Mouse (Mus musculus) embryo, embryonic 10 days (tissue): ENCODE results near the gene Arhgap10.

ENCODE experiments used
- DNase-seq: peaks from one replicate; pipeline ENCODE4 v3.0.0-alpha.2; 2015; ENCODE audit warnings: low spot score

The Arhgap10 gene

GRCm38 (mm10) chr8:77404017-77404416, 113.7 kb downstream of the Arhgap10 start:
- no peak for DNase-seq

- no peak for DNase-seq
Measured at GRCm38 (mm10) chr8:77401934-77402333, 115.8 kb downstream of the Arhgap10 start.

GRCm38 (mm10) chr8:77401140-77401539, 116.6 kb downstream of the Arhgap10 start:
- no peak for DNase-seq

GRCm38 (mm10) chr8:77384080-77384479, 133.7 kb downstream of the Arhgap10 start:
- DNase-seq, result no peak

- DNase-seq, result no peak
Measured at GRCm38 (mm10) chr8:77383671-77384070, 134.1 kb downstream of the Arhgap10 start.

GRCm38 (mm10) chr8:77380844-77381243, 136.9 kb downstream of the Arhgap10 start:
- DNase-seq, result no peak

GRCm38 (mm10) chr8:77379300-77379699, 138.5 kb downstream of the Arhgap10 start:
- DNase-seq, result peak; percentile 77

- DNase-seq, result peak; percentile 17
Measured at GRCm38 (mm10) chr8:77376451-77376853, 141.3 kb downstream of the Arhgap10 start.

- no peak for DNase-seq
Measured at GRCm38 (mm10) chr8:77375999-77376398, 141.8 kb downstream of the Arhgap10 start.

- DNase-seq, result no peak
Measured at GRCm38 (mm10) chr8:77371006-77371405, 146.7 kb downstream of the Arhgap10 start.

- no peak for DNase-seq
Measured at GRCm38 (mm10) chr8:77370308-77370707, 147.4 kb downstream of the Arhgap10 start.

GRCm38 (mm10) chr8:77369671-77370070, 148.1 kb downstream of the Arhgap10 start:
- no peak for DNase-seq

- DNase-seq, result peak; percentile 42
Measured at GRCm38 (mm10) chr8:77367091-77367490, 150.7 kb downstream of the Arhgap10 start.

GRCm38 (mm10) chr8:77366446-77366845, 151.3 kb downstream of the Arhgap10 start:
- DNase-seq, result no peak

GRCm38 (mm10) chr8:77365990-77366389, 151.8 kb downstream of the Arhgap10 start:
- DNase-seq, result no peak

- no peak for DNase-seq
Measured at GRCm38 (mm10) chr8:77364472-77364871, 153.3 kb downstream of the Arhgap10 start.

- no peak for DNase-seq
Measured at GRCm38 (mm10) chr8:77360853-77361252, 156.9 kb downstream of the Arhgap10 start.

- no peak for DNase-seq
Measured at GRCm38 (mm10) chr8:77360423-77360822, 157.3 kb downstream of the Arhgap10 start.

- DNase-seq, result no peak
Measured at GRCm38 (mm10) chr8:77357126-77357525, 160.6 kb downstream of the Arhgap10 start.

- DNase-seq, result no peak
Measured at GRCm38 (mm10) chr8:77355344-77355743, 162.4 kb downstream of the Arhgap10 start.

GRCm38 (mm10) chr8:77354189-77354588, 163.6 kb downstream of the Arhgap10 start:
- peak; percentile 33 for DNase-seq

GRCm38 (mm10) chr8:77351177-77351860, 166.4 kb downstream of the Arhgap10 start:
- no peak for DNase-seq

- no peak for DNase-seq
Measured at GRCm38 (mm10) chr8:77350121-77350777, 167.5 kb downstream of the Arhgap10 start.

GRCm38 (mm10) chr8:77343916-77344315, 173.8 kb downstream of the Arhgap10 start:
- DNase-seq, result no peak
